Comparison of ENCODE assay signal across 9 mouse cellular contexts in genomic region chr1:191364477-191364876, GRCm38 (mm10). TPM values are rescaled to one million over a fixed set of nuclear protein-coding genes. Genes with fewer than 3 reads are reported as not detected.
DNase-seq lines count a peak whose midpoint lies in the region; ATAC-seq and TF ChIP-seq lines count a peak whose summit lies in the region.
"Had no signal": no experiment of that assay in that cellular context is flagged by ENCODE, and none has a peak within 500 bp of the region (broad histone marks: within the 10 kb centered on the region; RNA-seq: fewer than 3 reads in every experiment).

No protein-coding gene starts in this region.

- WGBS in lung, embryonic 14.5 days = 71% methylated on average over 4 of the region's 4 CpGs

- H3K36me3 ChIP-seq in lung, embryonic 14.5 days (ENCODE audit: insufficient read depth) = peaks cover 18% of the 10 kb centered on the region

- H3K9ac ChIP-seq in lung, embryonic 14.5 days = no peak overlapping the region
- H3K9ac ChIP-seq: liver, embryonic 15.5 days had no signal

- H3K27ac ChIP-seq in lung, embryonic 14.5 days (ENCODE audit: low read depth) = no peak overlapping the region
- H3K27ac ChIP-seq: liver, embryonic 15.5 days had no signal

- peak; percentile 70 for TF ChIP-seq CTCF in lung, embryonic 14.5 days (IDR thresholded peaks at IDR 0.05; ENCODE audit: low read depth)

- no peak overlapping the region for H3K4me3 ChIP-seq in lung, embryonic 14.5 days (ENCODE audit: low read depth, low read length)
- H3K4me3 ChIP-seq: liver, embryonic 15.5 days had no signal

- H3K27me3 ChIP-seq in lung, embryonic 14.5 days (ENCODE audit: insufficient read depth, low read length) = no peaks in the 10 kb centered on the region
- H3K27me3 ChIP-seq: liver, embryonic 15.5 days had no signal

- peak; percentile 27 for DNase-seq in gastrocnemius, adult 18-20 months (ENCODE audit: low spot score)
- no peak for DNase-seq in gastrocnemius, postnatal 10 days
- peak; percentile 72 for DNase-seq in A20 (ENCODE audit: low read depth, low spot score)
- DNase-seq in lung, embryonic 14.5 days = peak; percentile 59
- DNase-seq in urinary bladder, postnatal 36 days (ENCODE audit: low spot score in 2 of 2) = no peak
- no peak for DNase-seq in gastrocnemius, postnatal 25 days
- no peak for DNase-seq in right cerebral cortex, postnatal 36 days (ENCODE audit: low spot score in 2 of 2)

- H3K4me2 ChIP-seq in lung, embryonic 14.5 days = no peak overlapping the region
- H3K4me2 ChIP-seq: liver, embryonic 15.5 days had no signal

- H3K4me1 ChIP-seq in lung, embryonic 14.5 days (ENCODE audit: insufficient read depth) = no peaks in the 10 kb centered on the region
- H3K4me1 ChIP-seq: liver, embryonic 15.5 days had no signal

- no peaks in the 10 kb centered on the region for H3K9me3 ChIP-seq in lung, embryonic 14.5 days (ENCODE audit: low read depth, low read length)
- H3K9me3 ChIP-seq: liver, embryonic 15.5 days had no signal

- ATAC-seq in activated CD4-positive, CD25-positive, alpha-beta regulatory T cell, adult 4 months = peak; percentile 62
- no peak for ATAC-seq in lung, embryonic 14.5 days (ENCODE audit: insufficient read depth)

RNA-seq across cellular contexts. Expression of gene Ppp2r5a, which starts 38.6 kb away (rescaled TPM):
- total RNA-seq in gastrocnemius, adult 18-20 months (2021) = 10 to 100 TPM; 66.2 to 76.8 TPM
- 10 to 100 TPM; 68.2 to 69.3 TPM for total RNA-seq in gastrocnemius, postnatal 10 days (2021)
- 10 to 100 TPM; 43.2 to 52.2 TPM for polyA plus RNA-seq in activated CD4-positive, CD25-positive, alpha-beta regulatory T cell, adult 4 months (2017; shearing (Covaris generic))
- 40.8 and 42.7 TPM in 2 replicates for polyA plus RNA-seq in lung, embryonic 14.5 days (2014; fragmentation: Nextera tagmentation; extraction: Ambion mirVana)
- total RNA-seq in gastrocnemius, postnatal 25 days (2021) = 10 to 100 TPM; 72.6 to 78.7 TPM

RNA-seq across cellular contexts. Expression of gene Tmem206, which starts 38.8 kb away (rescaled TPM):
- total RNA-seq in gastrocnemius, adult 18-20 months (2021) = 1 to 10 TPM; 1.1 to 1.5 TPM
- 1 to 10 TPM; 2.3 to 4.6 TPM for total RNA-seq in gastrocnemius, postnatal 10 days (2021)
- polyA plus RNA-seq in activated CD4-positive, CD25-positive, alpha-beta regulatory T cell, adult 4 months (2017; shearing (Covaris generic)) = 10 to 100 TPM; 15.1 to 18.1 TPM
- polyA plus RNA-seq in lung, embryonic 14.5 days (2014; fragmentation: Nextera tagmentation; extraction: Ambion mirVana) = 22.7 TPM in 2 replicates
- 1 to 10 TPM; 1.2 to 1.3 TPM for total RNA-seq in gastrocnemius, postnatal 25 days (2021)

RNA-seq across cellular contexts. Expression of gene Nenf, which starts 46.5 kb away (rescaled TPM):
- total RNA-seq in gastrocnemius, adult 18-20 months (2021) = 10 to 100 TPM; 67.8 to 76.9 TPM
- 10 to 100 TPM; 83.8 to 87.2 TPM for total RNA-seq in gastrocnemius, postnatal 10 days (2021)
- under 1 TPM; 0.75 to 0.93 TPM for polyA plus RNA-seq in activated CD4-positive, CD25-positive, alpha-beta regulatory T cell, adult 4 months (2017; shearing (Covaris generic))
- polyA plus RNA-seq in lung, embryonic 14.5 days (2014; fragmentation: Nextera tagmentation; extraction: Ambion mirVana) = 116 and 117 TPM in 2 replicates
- 10 to 100 TPM; 54.3 to 62.3 TPM for total RNA-seq in gastrocnemius, postnatal 25 days (2021)

Comparison
In these comparisons a context has a peak if more than half of its experiments do, and no peak if none do; other contexts are left out.
1. DNase-seq: peak in gastrocnemius, adult 18-20 months (single experiment), A20 (single experiment) and lung, embryonic 14.5 days (single experiment); none in gastrocnemius, postnatal 10 days (single experiment), urinary bladder, postnatal 36 days (0 of 2), gastrocnemius, postnatal 25 days (single experiment) and right cerebral cortex, postnatal 36 days (0 of 2).